Mouse (Mus musculus) forebrain, embryonic 11.5 days (tissue): Measurements from ENCODE around the gene Serpina1d. TPM values are rescaled to one million over a fixed set of nuclear protein-coding genes. Genes with fewer than 3 reads are reported as not detected.

Experiments
- polyA plus RNA-seq: library from polyadenylated mRNA; unstranded; fragments of >200 nt; fragmentation: Nextera tagmentation; extraction: Ambion mirVana; gene quantifications from 2 replicates; pipeline ENCODE4 v1.2.1, GENCODE M21; 2014

The Serpina1d gene
- polyA plus RNA-seq, 1 experiment from 2014 or later, result not detected

Other genes starting within 250 kb of the Serpina1d start
- 4.0 TPM in 2 replicates for gene Ppp4r4, start 241.3 kb downstream of the Serpina1d start, polyA plus RNA-seq
- gene Serpina10, start 142.1 kb downstream of the Serpina1d start, polyA plus RNA-seq, result not detected in 2 replicates
- gene Serpina6, start 116.4 kb downstream of the Serpina1d start, polyA plus RNA-seq, result not detected in 2 replicates
- not detected in 2 replicates for gene Serpina16, start 97.5 kb downstream of the Serpina1d start, polyA plus RNA-seq
- gene Serpina1f, start 78.1 kb downstream of the Serpina1d start, polyA plus RNA-seq, result not detected in 2 replicates
- not detected in 2 replicates for gene Serpina1b, start 56.8 kb upstream of the Serpina1d start, polyA plus RNA-seq
- not detected in 2 replicates for gene Serpina1a, start 90.0 kb upstream of the Serpina1d start, polyA plus RNA-seq
- gene Serpina1c, start 131.3 kb upstream of the Serpina1d start, polyA plus RNA-seq, result not detected in 2 replicates
- gene Serpina1e, start 185.4 kb upstream of the Serpina1d start, polyA plus RNA-seq, result not detected in 2 replicates
- not detected in 2 replicates for gene Serpina11, start 216.4 kb upstream of the Serpina1d start, polyA plus RNA-seq
- not detected in 2 replicates for gene Serpina9, start 240.2 kb upstream of the Serpina1d start, polyA plus RNA-seq